Mouse (Mus musculus): ENCODE measurements around the gene Prrc2a.

The Prrc2a gene

DNA sequence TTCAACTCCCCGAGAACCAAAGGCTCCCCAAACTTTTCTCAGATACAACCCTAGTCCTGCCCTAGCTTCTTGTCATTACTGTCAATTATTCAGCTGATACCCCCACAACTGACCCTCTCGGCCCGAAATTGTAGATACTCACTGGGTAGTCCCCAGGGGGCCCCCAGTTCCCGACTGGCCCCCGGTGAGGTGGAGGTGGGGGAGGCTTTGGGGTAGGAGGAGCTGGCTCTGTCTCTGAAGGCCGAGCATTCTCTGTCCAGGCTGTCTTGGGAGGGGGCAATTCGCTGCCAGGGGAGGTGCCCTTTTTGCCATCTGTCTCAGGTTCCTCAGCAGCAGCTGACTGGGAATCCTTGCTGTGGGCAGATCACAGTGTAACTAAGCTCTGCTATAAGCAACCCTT is 5.1 kb downstream of the Prrc2a start:
- DNase-seq = peak; percentile 37

DNA sequence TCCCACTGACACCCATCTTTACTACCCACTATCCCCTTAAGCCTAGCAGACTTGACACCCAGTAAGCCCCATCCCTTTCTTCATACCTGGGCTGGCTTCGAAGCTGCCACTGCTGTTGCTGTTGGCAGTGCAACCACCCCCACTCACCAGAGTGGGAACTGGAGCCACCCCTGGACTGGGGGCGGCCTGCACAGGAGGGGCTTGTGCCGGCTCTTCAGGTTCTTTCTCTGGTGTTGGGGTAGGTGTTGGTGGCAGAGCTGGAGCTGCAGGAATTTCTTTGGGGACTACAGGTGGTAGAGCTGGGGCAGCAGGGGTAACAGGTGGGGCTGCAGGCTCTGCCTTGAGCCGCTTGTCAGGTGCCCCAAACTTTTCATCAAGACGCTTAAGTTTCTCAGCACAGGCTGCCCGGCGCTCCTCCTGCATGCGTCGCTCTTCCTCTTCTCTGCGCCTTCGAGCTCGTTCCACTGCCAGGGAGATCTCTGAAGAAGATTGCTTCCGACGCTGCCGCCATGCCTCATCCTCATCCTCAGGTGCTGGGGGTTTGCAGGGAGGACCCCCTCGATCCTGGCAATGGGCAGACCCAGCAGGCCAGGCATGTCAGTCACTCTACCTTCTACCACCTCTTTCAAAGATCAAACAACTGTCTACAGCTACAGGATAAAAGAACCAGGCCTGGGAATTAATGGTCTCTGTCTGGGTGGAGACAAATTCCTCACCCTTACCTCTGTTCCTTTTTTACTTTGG is 5.7 kb downstream of the Prrc2a start:
- peak; percentile 13 for DNase-seq

GRCm38 (mm10) chr17:35157661-35158175 is 7.0 kb downstream of the Prrc2a start:
- DNase-seq = peak; percentile 26

- no peak for DNase-seq
These were observed 7.4 kb downstream of the Prrc2a start for GRCm38 (mm10) chr17:35157254-35157653.

DNA sequence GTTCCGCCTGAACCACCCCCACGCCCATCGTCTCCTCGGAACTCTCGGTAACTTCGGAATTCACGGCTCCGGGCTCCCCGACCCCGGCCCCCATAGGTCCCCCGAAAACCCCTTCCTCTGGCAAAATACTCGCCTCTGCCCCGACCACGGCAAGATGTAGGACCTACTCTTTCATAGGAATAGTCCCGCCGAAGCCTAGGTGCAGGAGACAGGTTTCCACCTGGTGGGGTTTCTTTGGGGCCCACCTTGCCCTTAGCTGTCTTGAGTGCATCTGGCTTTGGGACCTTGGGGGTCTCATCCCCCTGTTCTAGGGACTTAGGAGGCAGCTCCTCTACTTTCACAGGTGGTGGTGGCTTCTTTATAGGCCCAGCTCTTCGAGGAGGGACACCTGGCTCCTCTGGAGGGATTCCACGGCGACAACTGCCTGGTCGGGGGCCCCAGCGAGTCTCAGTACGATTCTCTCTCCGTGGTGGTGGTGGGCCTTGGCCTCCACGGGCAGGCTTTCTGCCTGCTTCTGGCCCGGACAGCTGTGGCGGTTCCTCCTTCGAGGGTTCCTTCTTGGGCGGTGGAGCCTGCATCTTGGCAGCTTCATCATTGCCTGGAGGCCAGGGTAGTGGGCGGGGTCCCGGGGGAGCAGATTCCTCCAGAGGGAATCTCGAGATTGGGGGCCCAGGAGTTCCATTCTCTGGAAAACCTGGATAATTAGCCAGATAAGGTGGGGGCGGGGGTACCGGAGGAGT is 8.1 kb downstream of the Prrc2a start:
- no peak for DNase-seq

DNA sequence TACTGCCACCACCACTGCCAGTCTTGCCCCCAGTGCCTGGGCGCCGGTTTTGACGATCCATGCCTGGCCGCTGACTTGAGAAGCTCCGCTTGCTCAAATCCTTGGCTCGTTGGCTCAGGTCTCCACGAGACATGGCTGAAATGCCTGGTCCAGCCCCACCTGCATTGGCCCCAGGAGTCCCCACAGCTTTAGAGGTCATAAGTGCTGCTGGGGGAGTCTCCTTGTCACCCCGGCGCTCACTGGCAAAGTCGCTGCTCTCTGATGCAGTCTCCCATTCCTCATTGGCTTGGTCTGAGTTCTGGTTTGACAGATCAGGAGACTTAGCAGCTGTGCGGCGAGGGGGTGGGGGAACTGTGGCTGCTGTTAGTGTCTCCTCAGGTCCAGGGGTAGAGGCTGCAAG is 9.2 kb downstream of the Prrc2a start:
- no peak for DNase-seq

GRCm38 (mm10) chr17:35154616-35155015 is 10.1 kb downstream of the Prrc2a start:
- DNase-seq = no peak

DNA sequence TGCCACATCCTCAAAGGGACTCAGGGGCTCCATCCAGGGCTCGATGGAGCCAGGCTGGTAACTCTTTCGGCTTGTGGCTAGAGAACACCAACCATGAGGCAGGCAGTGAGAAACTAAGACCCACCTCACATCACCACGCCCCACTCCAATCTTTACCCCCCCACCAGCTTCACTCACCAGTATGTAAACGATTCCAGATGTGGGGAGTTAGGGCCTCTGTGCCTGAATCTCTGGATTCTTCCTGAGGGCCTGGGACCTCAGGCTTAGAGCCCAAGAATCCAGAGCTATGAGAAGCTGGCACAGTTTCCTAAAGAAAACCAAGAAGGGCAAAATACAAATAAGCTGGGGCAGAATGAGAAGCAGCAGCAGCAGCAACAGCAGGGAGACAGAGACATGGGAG is 10.8 kb downstream of the Prrc2a start:
- DNase-seq = no peak

- no peak for DNase-seq
These were observed 11.6 kb downstream of the Prrc2a start for GRCm38 (mm10) chr17:35153077-35153476.

DNA sequence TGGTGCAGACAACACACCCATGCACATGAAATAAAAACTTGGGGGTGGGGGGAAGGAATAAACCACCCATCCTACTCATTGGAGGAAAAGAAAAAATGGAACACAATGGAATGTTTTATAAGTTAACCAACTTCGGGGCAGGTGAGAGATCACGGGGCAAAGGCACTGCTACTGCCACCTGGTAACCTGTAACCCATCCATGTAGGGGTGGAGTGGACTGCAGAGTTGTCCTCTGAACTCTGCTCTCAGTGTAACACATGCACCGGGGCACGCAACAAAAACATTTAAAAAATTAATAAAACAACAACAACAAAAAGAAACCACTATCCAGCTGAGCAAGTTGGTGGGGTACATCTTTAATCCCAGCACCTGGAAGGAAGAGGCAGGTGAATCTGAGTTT is 12.6 kb downstream of the Prrc2a start:
- DNase-seq = no peak

DNA sequence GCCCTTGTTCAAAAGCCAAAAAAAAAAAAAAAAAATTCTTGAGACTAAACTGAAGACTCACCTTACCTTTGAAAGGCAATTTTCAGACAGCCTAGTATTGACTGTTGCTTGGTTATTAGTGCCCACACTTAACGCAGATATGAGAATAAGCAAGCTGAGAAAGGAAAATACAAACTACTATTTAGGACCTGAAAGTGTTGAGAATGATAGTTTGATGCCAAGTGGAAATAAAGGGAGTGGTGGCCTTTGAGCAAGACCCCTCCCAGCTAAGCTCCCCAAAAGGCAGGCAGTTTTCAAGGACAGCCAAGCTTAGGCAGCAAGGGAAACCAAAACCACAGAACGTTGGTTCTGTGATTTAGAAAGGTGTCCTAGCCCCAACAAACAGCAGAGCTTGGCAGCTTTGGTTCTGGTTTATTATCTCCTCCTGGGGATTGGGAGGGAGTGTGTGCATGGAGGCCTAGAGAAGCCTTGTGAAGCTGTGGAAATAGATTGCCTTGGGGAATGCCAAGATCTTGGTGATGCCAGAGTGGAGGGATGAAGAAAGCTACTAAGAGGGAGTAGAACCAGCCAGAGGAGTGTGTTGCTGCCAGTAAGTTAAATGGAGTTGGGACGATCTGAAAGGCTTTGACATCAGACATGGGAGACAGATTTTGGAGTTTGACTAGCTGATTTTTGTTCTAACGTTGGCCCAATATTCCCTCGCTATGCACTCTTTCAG is 16.6 kb downstream of the Prrc2a start:
- no peak for DNase-seq

GRCm38 (mm10) chr17:35147348-35147747 is 17.3 kb downstream of the Prrc2a start:
- DNase-seq = no peak

- DNase-seq = no peak
These were observed 18.6 kb downstream of the Prrc2a start for GRCm38 (mm10) chr17:35146139-35146538.

DNA sequence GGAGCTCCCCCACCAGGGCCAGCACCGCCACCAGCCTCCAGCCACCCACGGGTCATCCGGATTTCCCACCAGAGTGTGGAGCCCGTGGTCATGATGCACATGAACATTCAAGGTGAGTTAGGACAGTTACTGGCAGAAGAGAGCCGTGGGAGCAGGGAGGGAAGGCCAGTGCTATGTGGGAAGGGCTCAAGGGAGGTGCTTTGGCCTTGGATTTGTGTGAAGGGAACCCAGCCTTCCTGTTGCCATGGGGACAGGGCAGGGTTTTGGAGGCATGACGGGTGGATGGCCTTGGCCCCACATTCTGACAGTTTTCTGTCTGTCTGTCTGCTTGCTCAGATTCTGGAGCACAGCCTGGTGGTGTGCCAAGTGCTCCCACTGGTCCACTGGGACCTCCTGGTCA is 22.7 kb downstream of the Prrc2a start:
- DNase-seq = no peak

DNA sequence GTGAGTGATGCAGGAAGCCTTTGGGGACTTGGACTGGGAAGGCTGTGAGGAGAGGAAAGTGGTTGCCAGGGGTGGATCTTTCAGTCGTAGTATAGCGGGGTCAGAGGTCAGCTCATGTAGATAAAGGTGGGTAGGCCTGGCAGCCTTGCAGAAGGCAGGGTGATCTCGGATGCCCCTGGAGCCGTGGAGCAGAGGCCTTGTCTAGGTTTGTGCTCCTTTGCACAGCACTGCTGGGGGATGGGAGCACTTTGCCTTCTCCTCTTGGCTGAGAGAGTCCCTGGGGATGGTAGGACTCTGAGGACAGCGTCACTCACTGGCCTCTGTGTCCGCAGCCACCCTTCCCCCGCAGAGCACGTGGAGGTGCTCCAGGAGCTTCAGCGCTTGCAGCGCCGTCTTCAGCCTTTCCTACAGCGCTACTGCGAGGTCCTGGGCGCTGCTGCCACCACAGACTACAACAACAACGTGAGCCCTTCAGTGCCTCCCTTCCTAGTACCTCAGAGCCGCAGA is 24.2 kb downstream of the Prrc2a start:
- DNase-seq = no peak

GRCm38 (mm10) chr17:35139269-35139668 is 25.4 kb downstream of the Prrc2a start:
- no peak for DNase-seq

GRCm38 (mm10) chr17:35135591-35136320 is 28.9 kb downstream of the Prrc2a start:
- no peak for DNase-seq

DNA sequence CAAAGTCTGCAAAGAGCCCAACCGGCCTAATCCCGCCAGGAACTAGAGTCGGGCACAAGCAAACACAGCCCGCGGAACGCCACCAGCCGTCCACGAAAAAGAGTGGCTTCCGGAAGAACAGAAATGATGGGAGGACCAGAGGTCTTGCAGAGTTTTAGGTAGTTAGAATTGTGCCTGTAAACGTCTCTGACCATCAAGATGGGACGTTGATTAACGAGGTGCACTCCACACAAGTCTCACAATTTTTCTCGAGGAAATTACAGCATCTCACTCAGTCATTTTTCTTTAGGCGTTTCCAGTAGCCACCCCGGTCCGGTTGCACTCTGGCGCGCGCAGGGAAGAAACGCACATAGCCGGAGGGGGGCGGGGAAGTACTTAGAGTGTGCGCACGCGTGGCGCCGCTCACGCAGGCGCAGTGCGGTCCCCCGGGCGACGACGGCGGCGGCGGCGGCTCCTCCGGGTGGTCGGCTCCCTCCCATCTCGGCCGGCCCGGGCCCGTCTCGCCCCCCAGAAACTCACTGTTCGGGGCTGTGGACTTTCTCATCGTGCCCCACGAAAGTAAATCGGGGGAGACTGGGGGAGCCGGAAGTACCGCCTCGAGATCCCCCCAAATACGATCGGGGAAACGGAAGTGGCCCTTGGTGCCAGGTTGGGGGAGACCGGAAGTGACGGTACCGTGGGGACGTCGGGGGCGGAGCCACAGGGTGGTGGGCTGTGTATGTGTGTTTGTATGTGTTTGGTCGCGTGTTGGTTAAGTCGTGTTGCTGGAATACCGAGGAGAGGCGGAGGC is 29.7 kb downstream of the Prrc2a start, which contains the start of gene Bag6:
Bag6 (plus strand) TSS at position 378 of the 790 bp plus-strand sequence.
- peak; percentile 96 for DNase-seq

DNA sequence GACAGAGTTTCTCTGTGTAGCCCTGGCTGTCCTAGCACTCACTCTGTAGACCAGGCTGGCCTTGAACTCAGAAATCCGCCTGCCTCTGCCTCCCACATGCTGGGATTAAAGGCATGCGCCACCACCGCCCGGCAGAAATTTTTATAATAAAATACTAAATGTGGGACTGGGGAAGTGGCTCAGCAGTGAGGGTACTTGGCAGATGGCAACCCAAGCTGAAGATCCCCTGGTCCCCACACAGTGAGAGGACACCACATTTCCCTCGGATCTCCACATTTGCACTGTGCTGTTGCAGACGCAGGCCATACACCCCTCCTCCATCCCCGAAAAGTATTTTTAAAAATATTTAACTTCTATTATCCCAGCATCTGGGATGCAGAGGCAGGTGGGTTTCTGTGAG is 31.2 kb downstream of the Prrc2a start:
- DNase-seq = peak; percentile 59

- no peak for DNase-seq
These were observed 32.5 kb downstream of the Prrc2a start for GRCm38 (mm10) chr17:35132174-35132560.

DNA sequence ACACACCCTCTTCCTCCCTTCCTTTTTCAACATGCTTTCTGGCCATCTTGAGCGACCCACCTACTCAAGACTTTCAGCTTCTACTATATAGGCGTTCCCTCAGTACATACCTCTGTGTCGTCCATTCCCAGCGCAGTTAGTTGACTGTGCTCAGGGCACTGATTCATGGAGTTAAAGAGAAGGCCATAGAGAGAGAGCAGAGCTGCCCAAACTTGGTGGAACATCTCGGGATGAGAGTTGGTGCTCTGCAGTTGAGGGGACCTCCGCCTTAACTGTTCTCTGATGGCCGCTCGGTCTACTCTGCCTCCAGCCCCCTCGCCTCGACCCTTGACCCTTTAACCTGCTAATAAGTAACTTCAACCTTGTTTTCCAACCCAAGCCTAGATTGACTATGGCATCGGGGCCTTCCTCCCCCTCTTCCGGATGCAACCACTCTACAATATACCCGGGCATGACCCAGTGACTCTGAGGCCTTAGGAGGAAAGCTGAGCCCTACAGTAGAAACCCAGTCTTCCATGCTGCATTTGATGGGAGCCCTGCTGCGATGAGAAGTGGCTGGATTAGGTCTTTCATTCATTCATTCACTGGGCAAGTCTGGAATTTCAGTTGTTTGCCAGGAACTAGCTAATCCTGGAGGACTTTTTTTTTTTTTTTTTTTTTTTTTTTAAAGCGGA is 33.1 kb downstream of the Prrc2a start, which contains the start of gene Apom:
Apom (minus strand) TSS at position 551 of the 674 bp plus-strand sequence.
- DNase-seq = no peak
